ENCODE assay signal across 30 mouse cellular contexts in the genomic region with DNA sequence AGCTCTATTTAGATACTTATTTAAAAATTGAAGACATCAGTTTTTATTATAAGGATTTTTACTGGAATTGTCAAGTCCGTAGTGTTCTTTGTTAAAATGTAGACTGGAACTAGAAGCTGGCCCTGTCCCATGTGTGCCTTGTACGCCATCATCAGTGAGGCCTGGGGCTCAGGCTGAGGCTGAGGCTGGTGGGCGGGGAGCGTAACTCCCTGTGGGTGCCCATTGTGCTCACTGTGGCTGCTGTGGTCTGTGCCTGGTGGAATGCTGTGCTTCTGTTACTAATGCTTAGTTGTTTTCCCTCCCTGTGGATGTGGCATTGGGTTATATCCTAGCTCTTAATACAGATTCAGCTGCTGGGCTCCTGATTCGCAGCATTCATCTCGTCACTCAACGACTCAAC. TPM values are rescaled to one million over a fixed set of nuclear protein-coding genes. Genes with fewer than 3 reads are reported as not detected.
DNase-seq lines count a peak whose midpoint lies in the region; ATAC-seq and TF ChIP-seq lines count a peak whose summit lies in the region.
"Had no signal": no experiment of that assay in that cellular context is flagged by ENCODE, and none has a peak within 500 bp of the region (broad histone marks: within the 10 kb centered on the region; RNA-seq: fewer than 3 reads in every experiment).

No protein-coding gene starts in this region.

- ATAC-seq in forebrain, embryonic 11.5 days (replicated peaks; ENCODE audit: low FRiP score), result no peak
- ATAC-seq in forebrain, embryonic 16.5 days, result no peak
- ATAC-seq in hindbrain, embryonic 13.5 days (ENCODE audit: low FRiP score), result no peak
- ATAC-seq in hindbrain, embryonic 14.5 days (ENCODE audit: low FRiP score), result no peak
- ATAC-seq: activated CD4-positive, CD25-positive, alpha-beta regulatory T cell, adult 4 months; CD4-positive, CD25-positive, alpha-beta regulatory T cell, adult 4 months; forebrain, postnatal 0 days; hindbrain, embryonic 16.5 days; intestine, embryonic 15.5 days had no signal

- H3K27me3 ChIP-seq in forebrain, embryonic 11.5 days (ENCODE audit: control insufficient read depth, insufficient read depth, low read length), result no peaks in the 10 kb centered on the region
- H3K27me3 ChIP-seq in forebrain, embryonic 16.5 days (replicated peaks; ENCODE audit: control insufficient read depth, insufficient read depth, low read length), result no peaks in the 10 kb centered on the region
- no peaks in the 10 kb centered on the region for H3K27me3 ChIP-seq in hindbrain, embryonic 13.5 days
- H3K27me3 ChIP-seq in hindbrain, embryonic 14.5 days (ENCODE audit: control insufficient read depth, insufficient read depth, low read length), result no peaks in the 10 kb centered on the region
- H3K27me3 ChIP-seq: embryonic facial prominence, embryonic 13.5 days; forebrain, embryonic 12.5 days; heart, embryonic 12.5 days; heart, embryonic 15.5 days; intestine, embryonic 15.5 days had no signal

- peaks cover 2% of the 10 kb centered on the region; the same call in 1 of the 2 replicates for H3K36me3 ChIP-seq in forebrain, embryonic 11.5 days (ENCODE audit: control insufficient read depth, insufficient read depth, low read length)
- H3K36me3 ChIP-seq in forebrain, embryonic 16.5 days (ENCODE audit: control insufficient read depth, insufficient read depth), result peaks cover 21% of the 10 kb centered on the region
- peaks cover 69% of the 10 kb centered on the region for H3K36me3 ChIP-seq in hindbrain, embryonic 13.5 days
- H3K36me3 ChIP-seq in hindbrain, embryonic 14.5 days (replicated peaks; ENCODE audit: control insufficient read depth, insufficient read depth), result peaks cover 87% of the 10 kb centered on the region

- no peak for TF ChIP-seq POLR2A in brain, embryonic 14.5 days (IDR thresholded peaks at IDR 0.05; ENCODE audit: borderline replicate concordance, extremely low read depth, insufficient read depth, insufficient read length, poor library complexity, severe bottlenecking)

- no peak overlapping the region for H3K27ac ChIP-seq in forebrain, embryonic 11.5 days (ENCODE audit: low read depth, low read length)
- no peak overlapping the region for H3K27ac ChIP-seq in forebrain, embryonic 16.5 days (ENCODE audit: low read length)
- peak overlapping the region; percentile 35; the same call in 1 of the 2 replicates for H3K27ac ChIP-seq in hindbrain, embryonic 13.5 days
- no peak overlapping the region for H3K27ac ChIP-seq in hindbrain, embryonic 14.5 days
- H3K27ac ChIP-seq: embryonic facial prominence, embryonic 13.5 days; forebrain, embryonic 12.5 days; gastrocnemius, adult 2 months; heart, embryonic 15.5 days; intestine, embryonic 15.5 days had no signal

- DNase-seq in forebrain, embryonic 11.5 days (ENCODE audit: low spot score), result peak; percentile 51
- DNase-seq in hindbrain, embryonic 14.5 days (ENCODE audit: low spot score), result no peak
- DNase-seq in 3134 (ENCODE audit: extremely low read depth, insufficient read length, low spot score), result peak; percentile 5
- DNase-seq in brain, embryonic 14.5 days (ENCODE audit: low read depth), result peak; percentile 22
- no peak for DNase-seq in layer of hippocampus, postnatal 36 days
- DNase-seq: adrenal gland, adult 8-10 months; adrenal gland, postnatal 25 days; cerebellum, adult 18-20 months; cerebellum, adult 9-10 months; cerebellum, postnatal 14 days; forebrain, postnatal 0 days; gastrocnemius, adult 2 months; gastrocnemius, postnatal 14 days; heart, adult 18-20 months; heart, postnatal 10 days; heart, postnatal 4 days; kidney, adult 11 months had no signal

- WGBS in forebrain, embryonic 11.5 days, result 71% methylated on average over 7 of the region's 7 CpGs
- WGBS in forebrain, embryonic 16.5 days, result 62% methylated on average over 7 of the region's 7 CpGs
- 69% methylated on average over 7 of the region's 7 CpGs for WGBS in hindbrain, embryonic 13.5 days
- WGBS in hindbrain, embryonic 14.5 days, result 70% methylated on average over 7 of the region's 7 CpGs

- no peaks in the 10 kb centered on the region for H3K4me1 ChIP-seq in forebrain, embryonic 11.5 days (replicated peaks; ENCODE audit: control insufficient read depth, insufficient read depth, low read length)
- no peaks in the 10 kb centered on the region for H3K4me1 ChIP-seq in forebrain, embryonic 16.5 days (replicated peaks; ENCODE audit: control insufficient read depth, insufficient read depth, low read length)
- no peaks in the 10 kb centered on the region for H3K4me1 ChIP-seq in hindbrain, embryonic 13.5 days (replicated peaks)
- H3K4me1 ChIP-seq in hindbrain, embryonic 14.5 days (replicated peaks; ENCODE audit: control insufficient read depth, insufficient read depth, low read length), result no peaks in the 10 kb centered on the region
- H3K4me1 ChIP-seq: embryonic facial prominence, embryonic 13.5 days; forebrain, embryonic 12.5 days; heart, embryonic 12.5 days; intestine, embryonic 15.5 days had no signal

- no peak overlapping the region for H3K9ac ChIP-seq in forebrain, embryonic 11.5 days (ENCODE audit: low read length)
- H3K9ac ChIP-seq in forebrain, embryonic 16.5 days (replicated peaks; ENCODE audit: low read depth, low read length), result no peak overlapping the region
- H3K9ac ChIP-seq in hindbrain, embryonic 13.5 days, result no peak overlapping the region
- no peak overlapping the region for H3K9ac ChIP-seq in hindbrain, embryonic 14.5 days
- H3K9ac ChIP-seq: embryonic facial prominence, embryonic 13.5 days; forebrain, embryonic 12.5 days; forebrain, postnatal 0 days; heart, embryonic 12.5 days; heart, embryonic 15.5 days; intestine, embryonic 15.5 days had no signal

- H3K4me2 ChIP-seq in forebrain, embryonic 11.5 days (ENCODE audit: low read depth, low read length, severe bottlenecking), result no peak overlapping the region
- no peak overlapping the region for H3K4me2 ChIP-seq in forebrain, embryonic 16.5 days (ENCODE audit: low read length)
- H3K4me2 ChIP-seq in hindbrain, embryonic 13.5 days, result no peak overlapping the region
- H3K4me2 ChIP-seq in hindbrain, embryonic 14.5 days (replicated peaks), result no peak overlapping the region
- H3K4me2 ChIP-seq: embryonic facial prominence, embryonic 13.5 days; forebrain, embryonic 12.5 days; heart, embryonic 12.5 days; heart, embryonic 15.5 days; intestine, embryonic 15.5 days had no signal

- H3K4me3 ChIP-seq in forebrain, embryonic 11.5 days (ENCODE audit: low read depth, low read length), result no peak overlapping the region
- no peak overlapping the region for H3K4me3 ChIP-seq in forebrain, embryonic 16.5 days (replicated peaks; ENCODE audit: low read length)
- no peak overlapping the region for H3K4me3 ChIP-seq in hindbrain, embryonic 13.5 days
- no peak overlapping the region for H3K4me3 ChIP-seq in hindbrain, embryonic 14.5 days (replicated peaks; ENCODE audit: low read length)
- H3K4me3 ChIP-seq: embryonic facial prominence, embryonic 13.5 days; forebrain, embryonic 12.5 days; gastrocnemius, adult 2 months; heart, embryonic 12.5 days; heart, embryonic 15.5 days; intestine, embryonic 15.5 days had no signal

- H3K9me3 ChIP-seq in forebrain, embryonic 11.5 days (ENCODE audit: control insufficient read depth, low read length), result no peaks in the 10 kb centered on the region
- no peaks in the 10 kb centered on the region for H3K9me3 ChIP-seq in forebrain, embryonic 16.5 days (ENCODE audit: control insufficient read depth, low read length)
- H3K9me3 ChIP-seq in hindbrain, embryonic 13.5 days, result no peaks in the 10 kb centered on the region
- H3K9me3 ChIP-seq in hindbrain, embryonic 14.5 days (ENCODE audit: control insufficient read depth, low read length), result no peaks in the 10 kb centered on the region
- H3K9me3 ChIP-seq: embryonic facial prominence, embryonic 13.5 days; forebrain, embryonic 12.5 days; heart, embryonic 12.5 days; heart, embryonic 15.5 days; intestine, embryonic 15.5 days had no signal

- no peak for TF ChIP-seq CTCF in brain, embryonic 14.5 days (IDR thresholded peaks at IDR 0.05; ENCODE audit: borderline replicate concordance, extremely low read depth, insufficient read depth, insufficient read length)

RNA-seq across cellular contexts. Expression of a gene that starts 40.2 kb away (rescaled TPM):
- polyA plus RNA-seq in forebrain, embryonic 11.5 days (2014; fragmentation: Nextera tagmentation; extraction: Ambion mirVana), result 23.2 and 25.1 TPM in 2 replicates
- 24.7 and 26.9 TPM in 2 replicates for polyA plus RNA-seq in forebrain, embryonic 16.5 days (2015; fragmentation: Nextera tagmentation; extraction: Ambion mirVana)
- polyA plus RNA-seq in hindbrain, embryonic 13.5 days (2015; fragmentation: Nextera tagmentation; extraction: Ambion mirVana), result 22.8 and 25.5 TPM in 2 replicates
- 29.7 and 34.7 TPM in 2 replicates for polyA plus RNA-seq in hindbrain, embryonic 14.5 days (2014; fragmentation: Nextera tagmentation; extraction: Ambion mirVana)
- 37.7 and 44.4 TPM in 2 replicates for polyA plus RNA-seq in brain, embryonic 14.5 days (2012; rRNA removed)
- total RNA-seq in layer of hippocampus, postnatal 36 days (2021), result 10 to 100 TPM; 96.9 to 98.7 TPM

RNA-seq across cellular contexts. Expression of a gene that starts 52.6 kb away (rescaled TPM):
- not detected in 2 replicates for polyA plus RNA-seq in forebrain, embryonic 11.5 days (2014; fragmentation: Nextera tagmentation; extraction: Ambion mirVana)
- polyA plus RNA-seq in forebrain, embryonic 16.5 days (2015; fragmentation: Nextera tagmentation; extraction: Ambion mirVana), result not detected in 2 replicates
- not detected in 2 replicates for polyA plus RNA-seq in hindbrain, embryonic 13.5 days (2015; fragmentation: Nextera tagmentation; extraction: Ambion mirVana)
- not detected in 2 replicates for polyA plus RNA-seq in hindbrain, embryonic 14.5 days (2014; fragmentation: Nextera tagmentation; extraction: Ambion mirVana)
- polyA plus RNA-seq in brain, embryonic 14.5 days (2012; rRNA removed), result 0.86 TPM in 1 of 2 replicates, not detected in the other
- not detected for total RNA-seq in layer of hippocampus, postnatal 36 days (2021)
- total RNA-seq: forebrain, postnatal 0 days; MEL had no signal
- polyA plus RNA-seq: activated CD4-positive, CD25-positive, alpha-beta regulatory T cell, adult 4 months; CD4-positive, CD25-positive, alpha-beta regulatory T cell, adult 4 months; embryonic facial prominence, embryonic 13.5 days; forebrain, embryonic 12.5 days; forebrain, postnatal 0 days; frontal cortex, adult 2 months; heart, embryonic 12.5 days; heart, embryonic 15.5 days; hindbrain, embryonic 11.5 days; hindbrain, embryonic 16.5 days; intestine, embryonic 15.5 days had no signal

Comparison
In these comparisons a context has a peak if more than half of its experiments do, and no peak if none do; other contexts are left out.
1. DNase-seq: peak in forebrain, embryonic 11.5 days (single experiment), 3134 (single experiment) and brain, embryonic 14.5 days (single experiment); none in hindbrain, embryonic 14.5 days (single experiment) and layer of hippocampus, postnatal 36 days (0 of 2).